Mouse (Mus musculus): Measurements from ENCODE around the gene Dctpp1. TPM values are rescaled to one million over a fixed set of nuclear protein-coding genes. Genes with fewer than 3 reads are reported as not detected.

Gene Dctpp1
- 10.1 TPM for polyA plus RNA-seq (2017; shearing (Covaris generic))

GRCm38 (mm10) chr7:127260309-127261111 lies at the start of gene Dctpp1:
Dctpp1 (minus strand) TSS chr7:127260709.

GRCm38 (mm10) chr7:127296098-127296497 lies 35.6 kb upstream of the Dctpp1 start, which contains the start of gene Itgal:
Itgal (plus strand) TSS chr7:127296260.

GRCm38 (mm10) chr7:127273925-127274789 lies 13.6 kb upstream of the Dctpp1 start, which contains the start of gene Sephs2:
Sephs2 (minus strand) TSS chr7:127274055.

GRCm38 (mm10) chr7:127243870-127244657 lies 16.4 kb downstream of the Dctpp1 start, which contains the start of gene Zfp771:
Zfp771 (plus strand) TSS chr7:127244274.

GRCm38 (mm10) chr7:127232622-127233367 lies 27.7 kb downstream of the Dctpp1 start, which contains the start of the genes Zfp553 and Sept1:
Zfp553 (plus strand) TSS chr7:127233061.
Sept1 (minus strand) TSS chr7:127233130.

GRCm38 (mm10) chr7:127208553-127209438 lies 51.7 kb downstream of the Dctpp1 start, which contains the start of gene Mylpf:
Mylpf (plus strand) TSS chr7:127208890.

GRCm38 (mm10) chr7:127208295-127208552 lies 52.3 kb downstream of the Dctpp1 start, which contains the start of gene Tbc1d10b:
Tbc1d10b (minus strand) TSS chr7:127208468.

Other genes with a start within 250 kb of the Dctpp1 start
- gene Mvp, start 246.1 kb downstream of the Dctpp1 start, polyA plus RNA-seq (2017; shearing (Covaris generic)): 34.6 TPM
- gene Pagr1b, start 244.2 kb downstream of the Dctpp1 start, polyA plus RNA-seq (2017; shearing (Covaris generic)): 2.0 TPM
- gene Pagr1a, start 243.4 kb downstream of the Dctpp1 start, polyA plus RNA-seq (2017; shearing (Covaris generic)): 34.0 TPM
- 30.6 TPM for gene Gm42742, start 239.6 kb downstream of the Dctpp1 start, polyA plus RNA-seq (2017; shearing (Covaris generic))
- gene Prrt2, start 239.5 kb downstream of the Dctpp1 start, polyA plus RNA-seq (2017; shearing (Covaris generic)): 2.7 TPM
- gene Maz, start 233.7 kb downstream of the Dctpp1 start, polyA plus RNA-seq (2017; shearing (Covaris generic)): 76.6 TPM
- 4.4 TPM for gene Kif22, start 218.2 kb downstream of the Dctpp1 start, polyA plus RNA-seq (2017; shearing (Covaris generic))
- gene Zg16, start 173.4 kb downstream of the Dctpp1 start, polyA plus RNA-seq (2017; shearing (Covaris generic)): not detected
- 117 TPM for gene AI467606, start 169.3 kb downstream of the Dctpp1 start, polyA plus RNA-seq (2017; shearing (Covaris generic))
- gene Qprt, start 138.5 kb downstream of the Dctpp1 start, polyA plus RNA-seq (2017; shearing (Covaris generic)): 9.7 TPM
- gene Spn, start 122.9 kb downstream of the Dctpp1 start, polyA plus RNA-seq (2017; shearing (Covaris generic)): 42.1 TPM
- 47.5 TPM for gene Cd2bp2, start 64.7 kb downstream of the Dctpp1 start, polyA plus RNA-seq (2017; shearing (Covaris generic))
- gene Tbc1d10b, start 52.2 kb downstream of the Dctpp1 start, polyA plus RNA-seq (2017; shearing (Covaris generic)): 47.3 TPM
- 25.5 TPM for gene Mylpf, start 51.8 kb downstream of the Dctpp1 start, polyA plus RNA-seq (2017; shearing (Covaris generic))
- gene Zfp553, start 27.6 kb downstream of the Dctpp1 start, polyA plus RNA-seq (2017; shearing (Covaris generic)): 15.9 TPM
- 528 TPM for gene Sept1, start 27.6 kb downstream of the Dctpp1 start, polyA plus RNA-seq (2017; shearing (Covaris generic))
- gene Zfp771, start 16.4 kb downstream of the Dctpp1 start, polyA plus RNA-seq (2017; shearing (Covaris generic)): 7.6 TPM
- gene Sephs2, start 13.3 kb upstream of the Dctpp1 start, polyA plus RNA-seq (2017; shearing (Covaris generic)): 26.9 TPM
- 168 TPM for gene Itgal, start 35.6 kb upstream of the Dctpp1 start, polyA plus RNA-seq (2017; shearing (Covaris generic))
- gene Zfp768, start 84.9 kb upstream of the Dctpp1 start, polyA plus RNA-seq (2017; shearing (Covaris generic)): not detected
- 28.3 TPM for gene Zfp747, start 115.3 kb upstream of the Dctpp1 start, polyA plus RNA-seq (2017; shearing (Covaris generic))
- 7.7 TPM for gene 9130019O22Rik, start 126.5 kb upstream of the Dctpp1 start, polyA plus RNA-seq (2017; shearing (Covaris generic))
- 7.6 TPM for gene E430018J23Rik, start 132.9 kb upstream of the Dctpp1 start, polyA plus RNA-seq (2017; shearing (Covaris generic))
- 17.1 TPM for gene Zfp764, start 146.1 kb upstream of the Dctpp1 start, polyA plus RNA-seq (2017; shearing (Covaris generic))
- 23.4 TPM for gene Zfp688, start 161.4 kb upstream of the Dctpp1 start, polyA plus RNA-seq (2017; shearing (Covaris generic))
- 12.4 TPM for gene Zfp689, start 188.4 kb upstream of the Dctpp1 start, polyA plus RNA-seq (2017; shearing (Covaris generic))
- 147 TPM for gene Prr14, start 198.9 kb upstream of the Dctpp1 start, polyA plus RNA-seq (2017; shearing (Covaris generic))
- gene Fbrs, start 218.5 kb upstream of the Dctpp1 start, polyA plus RNA-seq (2017; shearing (Covaris generic)): 15.9 TPM